Mouse (Mus musculus) stomach, postnatal 0 days (tissue): Measurements from ENCODE around the gene Creg2. TPM values are rescaled to one million over a fixed set of nuclear protein-coding genes. Genes with fewer than 3 reads are reported as not detected.

ENCODE experiments used
- ATAC-seq: fragments of 200-750 bp; cut with Nextera tagmentation; 2 replicates; pipeline ENCODE4 v1.8.0; 2017; ENCODE audit not compliant: low FRiP score, low TSS enrichment
- DNase-seq: peaks from one replicate; pipeline ENCODE4 v3.0.0-alpha.2; 2016; ENCODE audit warnings: low spot score
- H3K27ac ChIP-seq: fragments of 300-500 bp; sonication (generic); replicated peaks from 2 replicates; pipeline ENCODE4 v1.5.1; 2014; ENCODE audit warnings: mild to moderate bottlenecking, control low read depth
- H3K27me3 ChIP-seq: fragments of 300-500 bp; sonication (generic); 2 replicates; pipeline ENCODE4 v1.6.1; 2014; ENCODE audit warnings: low read length; ENCODE audit not compliant: control insufficient read depth, insufficient read depth
- H3K36me3 ChIP-seq: fragments of 300-500 bp; sonication (generic); 2 replicates; pipeline ENCODE4 v1.6.1; 2014; ENCODE audit warnings: low read length, mixed read lengths; ENCODE audit not compliant: control insufficient read depth, insufficient read depth
- H3K4me1 ChIP-seq: fragments of 300-500 bp; sonication (generic); replicated peaks from 2 replicates; pipeline ENCODE4 v1.6.1; 2014; ENCODE audit warnings: antibody characterized with exemption; ENCODE audit not compliant: control insufficient read depth, insufficient read depth
- H3K4me2 ChIP-seq: fragments of 300-500 bp; sonication (generic); replicated peaks from 2 replicates; pipeline ENCODE4 v1.6.1; 2014; ENCODE audit warnings: low read depth, mild to moderate bottlenecking, control low read depth, moderate library complexity
- H3K4me3 ChIP-seq: fragments of 300-500 bp; sonication (generic); 2 replicates; pipeline ENCODE4 v1.5.1; 2014; ENCODE audit warnings: low read depth, low read length, control low read depth
- H3K9ac ChIP-seq: fragments of 300-500 bp; sonication (generic); 2 replicates; pipeline ENCODE4 v1.6.1; 2014; ENCODE audit warnings: mild to moderate bottlenecking, low read length, control low read depth, mixed read lengths
- H3K9me3 ChIP-seq: fragments of 300-500 bp; sonication (generic); 2 replicates; pipeline ENCODE4 v1.6.1; 2016; ENCODE audit warnings: low read length; ENCODE audit not compliant: control insufficient read depth
- CTCF ChIP-seq: IDR thresholded peaks from 2 replicates; pipeline ENCODE4 v1.5.1; 2016; ENCODE audit warnings: antibody characterized with exemption, low read depth, mild to moderate bottlenecking, moderate library complexity
- EP300 ChIP-seq: optimal IDR thresholded peaks from 2 replicates; pipeline ENCODE3; 2016; ENCODE audit warnings: antibody characterized with exemption
- WGBS: fragments of 180-500 bp; shearing (Covaris S2); extraction: QIAGEN DNeasy Blood & Tissue Kit; methylation state at CpG from one replicate; pipeline ENCODE4 v1.1.7; 2014; 5-methylcytosine and 5-hydroxymethylcytosine counted together
- polyA plus RNA-seq: library from polyadenylated mRNA; unstranded; fragments of >200 nt; fragmentation: Nextera tagmentation; extraction: Ambion mirVana; gene quantifications from 2 replicates; pipeline ENCODE4 v1.2.1, GENCODE M21; 2015

Creg2 gene
- polyA plus RNA-seq, 1 experiment from 2014 or later: 0.30 TPM

DNA sequence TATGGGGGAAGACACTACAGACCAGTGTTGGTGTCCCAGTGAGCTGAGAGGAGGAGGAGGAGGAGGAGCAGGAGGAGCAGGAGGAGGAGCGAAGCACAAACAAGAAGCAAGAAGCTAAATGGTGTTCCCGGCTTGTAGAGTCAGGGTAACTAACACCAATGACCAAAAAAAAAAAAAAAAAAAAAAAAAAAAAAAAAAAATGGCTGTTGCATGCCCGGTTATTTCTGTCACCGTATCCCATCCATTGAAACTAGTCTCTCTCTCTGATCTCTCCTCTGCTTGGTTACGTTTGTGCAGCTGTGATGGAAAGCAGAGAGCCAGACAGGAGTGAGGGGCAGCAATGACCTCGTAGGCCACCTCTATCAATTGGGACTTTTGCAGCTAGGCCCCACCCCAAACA is 35.7 kb downstream of the Creg2 start:
- Histone ChIP-seq H3K27me3 (no peaks in the 10 kb centered on the region), H3K4me3 (no peak overlapping the region), H3K4me2 (no peak overlapping the region), H3K9ac (no peak overlapping the region), H3K36me3 (no peaks in the 10 kb centered on the region), H3K9me3 (no peaks in the 10 kb centered on the region), H3K4me1 (no peaks in the 10 kb centered on the region), H3K27ac (no peak overlapping the region)
- ATAC-seq: no peak
- TF ChIP-seq CTCF (no peak), EP300 (no peak)
- DNase-seq: no peak
- WGBS: 63% methylated on average over 6 of the region's 6 CpGs

DNA sequence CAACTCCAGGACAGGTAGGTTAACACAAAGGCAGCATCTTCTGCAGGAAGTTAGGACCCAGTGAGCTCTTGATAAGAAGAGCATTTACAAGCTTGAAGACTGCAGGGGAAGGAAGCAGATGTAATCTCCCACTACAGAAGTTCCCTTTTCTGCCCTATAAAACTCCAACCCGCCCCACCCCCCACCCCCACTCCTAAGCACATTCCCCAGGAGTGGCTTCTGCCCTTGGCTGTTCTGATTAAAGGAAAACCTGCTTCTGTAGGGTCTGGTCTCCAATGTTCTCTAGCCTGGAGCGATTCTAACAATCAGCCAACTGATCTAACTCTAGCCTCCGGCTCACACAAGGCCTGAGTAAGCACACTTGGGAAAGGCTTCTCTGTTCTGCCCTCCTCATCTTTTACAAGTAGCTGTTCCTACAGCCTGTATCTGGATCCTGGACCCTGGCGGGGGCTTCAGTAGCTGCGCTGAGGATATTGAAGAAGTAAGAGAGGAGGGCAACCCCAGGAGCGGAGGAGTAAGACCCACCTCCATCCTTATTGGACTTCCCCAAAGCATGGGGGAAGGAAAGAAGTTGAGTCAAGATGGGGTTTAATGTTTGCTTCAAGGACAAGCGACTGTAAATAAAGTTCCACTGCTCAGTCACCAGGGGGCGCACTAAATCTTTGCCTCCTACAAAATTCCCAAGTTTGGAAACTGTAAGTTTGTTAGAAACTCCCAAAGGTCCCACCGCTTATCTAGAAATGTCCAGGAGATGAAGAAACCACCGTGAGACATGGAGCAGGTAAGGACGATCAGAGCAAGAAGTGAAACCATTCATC is 36.6 kb downstream of the Creg2 start:
- WGBS: 35% methylated on average over 11 of the region's 11 CpGs
- TF ChIP-seq CTCF (peak; percentile 81), EP300 (no peak)
- DNase-seq: peak; percentile 66
- Histone ChIP-seq H3K9me3 (no peaks in the 10 kb centered on the region), H3K4me2 (no peak overlapping the region), H3K9ac (no peak overlapping the region), H3K27ac (no peak overlapping the region), H3K4me3 (no peak overlapping the region), H3K27me3 (no peaks in the 10 kb centered on the region), H3K4me1 (no peaks in the 10 kb centered on the region), H3K36me3 (no peaks in the 10 kb centered on the region)
- ATAC-seq: no peak

DNA sequence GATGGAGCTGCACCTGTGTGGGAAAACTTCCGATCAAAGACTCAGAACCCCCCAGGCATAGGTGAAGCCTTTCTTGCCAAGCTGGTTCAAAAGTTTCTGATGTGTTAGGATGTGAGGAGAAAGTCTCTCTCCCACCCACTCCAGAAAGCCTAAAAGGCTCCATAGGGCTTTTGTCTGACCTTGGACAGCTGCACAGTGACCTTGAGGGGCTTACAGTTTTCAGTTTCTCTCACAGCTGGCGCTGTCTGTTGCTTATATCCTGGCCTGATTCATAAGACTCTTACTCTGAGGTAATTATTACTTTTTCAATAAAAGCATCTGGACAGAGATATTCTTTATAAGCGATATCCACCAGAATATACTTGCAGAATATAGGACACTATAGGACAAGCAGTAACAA is 38.2 kb downstream of the Creg2 start:
- Histone ChIP-seq H3K36me3 (no peaks in the 10 kb centered on the region), H3K4me1 (no peaks in the 10 kb centered on the region), H3K9me3 (no peaks in the 10 kb centered on the region), H3K4me3 (no peak overlapping the region), H3K27me3 (no peaks in the 10 kb centered on the region), H3K4me2 (no peak overlapping the region), H3K9ac (no peak overlapping the region), H3K27ac (no peak overlapping the region)
- ATAC-seq (no peak), DNase-seq (no peak)
- TF ChIP-seq CTCF (no peak), EP300 (no peak)
- WGBS: 72% methylated on average over 3 of the region's 3 CpGs

- DNase-seq (no peak), ATAC-seq (no peak)
- Histone ChIP-seq H3K4me1 (no peaks in the 10 kb centered on the region), H3K27me3 (no peaks in the 10 kb centered on the region), H3K36me3 (no peaks in the 10 kb centered on the region), H3K9me3 (no peaks in the 10 kb centered on the region), H3K27ac (no peak overlapping the region), H3K4me3 (no peak overlapping the region), H3K4me2 (no peak overlapping the region), H3K9ac (no peak overlapping the region)
- TF ChIP-seq CTCF (no peak), EP300 (no peak)
- WGBS: 74% methylated on average over 5 of the region's 5 CpGs
These were observed 38.8 kb downstream of the Creg2 start for GRCm38 (mm10) chr1:39612491-39612890.

GRCm38 (mm10) chr1:39608534-39608933 is 42.7 kb downstream of the Creg2 start:
- H3K36me3 ChIP-seq: no peaks in the 10 kb centered on the region
- ATAC-seq (peak; percentile 43; the same call in 1 of the 2 replicates), DNase-seq (no peak)
- 20% methylated on average over 8 of the region's 8 CpGs for whole genome bisulfite sequencing
- H3K9ac ChIP-seq: no peak overlapping the region
- H3K9me3 ChIP-seq: no peaks in the 10 kb centered on the region
- no peak overlapping the region for H3K4me2 ChIP-seq
- no peak overlapping the region for H3K4me3 ChIP-seq
- H3K27ac ChIP-seq: no peak overlapping the region
- H3K4me1 ChIP-seq: no peaks in the 10 kb centered on the region
- TF ChIP-seq EP300 (no peak), CTCF (no peak)
- H3K27me3 ChIP-seq: no peaks in the 10 kb centered on the region

DNA sequence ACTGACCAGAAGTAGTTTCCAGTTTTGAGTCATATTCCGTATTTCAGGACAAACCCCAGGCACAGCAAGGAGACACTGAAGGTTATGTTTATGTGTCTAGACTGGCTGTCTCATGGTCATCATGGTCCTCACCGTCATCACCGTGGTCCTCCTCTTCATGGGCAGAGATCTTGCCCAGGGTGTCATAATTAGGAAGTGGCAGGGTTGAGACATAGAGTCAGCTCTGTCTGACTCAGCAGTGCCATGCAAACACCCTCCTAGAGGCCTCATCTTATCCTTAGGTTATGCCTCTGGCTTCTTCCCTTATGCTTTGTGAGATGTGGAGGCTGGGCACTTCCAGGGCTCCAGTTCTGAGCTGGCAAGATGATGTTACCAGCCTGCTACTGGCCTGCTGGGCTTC is 48.8 kb downstream of the Creg2 start:
- ATAC-seq (no peak), DNase-seq (no peak)
- Histone ChIP-seq H3K4me2 (no peak overlapping the region), H3K9ac (no peak overlapping the region), H3K27me3 (no peaks in the 10 kb centered on the region), H3K27ac (no peak overlapping the region), H3K36me3 (no peaks in the 10 kb centered on the region), H3K9me3 (no peaks in the 10 kb centered on the region), H3K4me3 (no peak overlapping the region), H3K4me1 (no peaks in the 10 kb centered on the region)
- no peak for TF ChIP-seq CTCF
- TF ChIP-seq EP300: no peak
- WGBS: 96% methylated on average over 3 of the region's 3 CpGs
